Mouse (Mus musculus) embryonic facial prominence, embryonic 10.5 days (tissue): ENCODE results near the gene Eme1. TPM values are rescaled to one million over a fixed set of nuclear protein-coding genes. Genes with fewer than 3 reads are reported as not detected.
"Not testable (repeated sequence)": the region's sequence is repeated elsewhere in the genome, so short reads cannot be mapped to it uniquely, and the experiment has no call there.

Experiments used
- DNase-seq: peaks from one replicate; pipeline ENCODE4 v3.0.0-alpha.2; 2017; ENCODE audit warnings: low spot score
- H3K27ac ChIP-seq: fragments of 300-500 bp; sonication (generic); replicated peaks from 2 replicates; pipeline ENCODE4 v1.5.1; 2016; ENCODE audit warnings: mild to moderate bottlenecking
- H3K27me3 ChIP-seq: fragments of 300-500 bp; sonication (generic); replicated peaks from 2 replicates; pipeline ENCODE4 v1.6.1; 2016; ENCODE audit warnings: low read depth, mild to moderate bottlenecking; ENCODE audit not compliant: poor library complexity, severe bottlenecking
- H3K36me3 ChIP-seq: fragments of 300-500 bp; sonication (generic); replicated peaks from 2 replicates; pipeline ENCODE4 v1.6.1; 2016; ENCODE audit warnings: mild to moderate bottlenecking, moderate library complexity
- H3K4me1 ChIP-seq: fragments of 300-500 bp; sonication (generic); 2 replicates; pipeline ENCODE4 v1.6.1; 2016
- H3K4me3 ChIP-seq: fragments of 300-500 bp; sonication (generic); 2 replicates; pipeline ENCODE4 v1.5.1; 2016; ENCODE audit warnings: mild to moderate bottlenecking, moderate library complexity
- H3K9me3 ChIP-seq: fragments of 300-500 bp; sonication (generic); 2 replicates; pipeline ENCODE4 v1.6.1; 2016; ENCODE audit warnings: mild to moderate bottlenecking
- WGBS: fragments of 180-500 bp; shearing (Covaris S2); methylation state at CpG from one replicate; pipeline ENCODE4 v1.1.7; 2016; 5-methylcytosine and 5-hydroxymethylcytosine counted together
- polyA plus RNA-seq: library from polyadenylated mRNA; unstranded; fragments of >200 nt; fragmentation: Nextera tagmentation; extraction: Ambion mirVana; gene quantifications from 2 replicates; pipeline ENCODE4 v1.2.1, GENCODE M21; 2016

Eme1 gene
- 58.6 and 59.4 TPM in 2 replicates for polyA plus RNA-seq

DNA sequence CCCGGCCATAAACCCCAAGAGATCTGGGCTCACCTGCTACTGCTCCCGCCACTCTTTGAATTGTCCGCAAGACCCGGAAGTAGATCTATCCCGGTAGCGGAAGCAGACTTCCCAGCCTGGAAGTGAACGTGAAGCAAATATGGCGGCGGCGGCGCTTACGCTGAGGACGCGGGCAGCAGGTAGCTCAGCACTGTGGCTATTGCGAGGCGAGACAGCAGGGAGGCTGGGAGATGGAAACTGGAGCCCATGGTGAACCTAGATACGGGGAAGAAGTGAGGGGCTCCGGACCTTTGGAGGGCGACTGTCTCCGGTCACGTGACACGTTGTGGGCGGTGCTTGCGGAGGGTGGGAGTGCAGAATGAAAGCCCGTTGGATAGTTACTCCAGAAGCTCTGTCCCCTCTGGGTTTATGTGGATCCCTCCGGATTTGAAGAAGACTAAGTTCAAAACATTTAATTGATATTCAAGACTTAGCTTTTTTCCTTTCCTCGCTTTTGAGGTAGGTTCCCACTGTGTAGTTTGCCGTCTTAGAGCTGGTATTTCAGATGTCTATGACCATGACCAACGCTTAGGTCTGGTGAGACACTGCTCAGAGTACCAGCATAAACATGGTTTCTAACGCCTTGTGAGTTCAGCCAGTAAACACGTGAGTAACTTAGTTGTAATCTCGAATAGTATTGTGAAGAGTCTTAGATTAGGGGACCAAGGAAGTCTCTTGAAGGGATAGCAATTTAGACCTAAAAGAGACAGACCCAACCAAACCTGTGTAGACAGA is at the start of gene Eme1, which contains the start of gene Mrpl27:
TSS of gene Eme1 (minus strand) at position 302 of the 774 bp plus-strand sequence.
TSS of gene Mrpl27 (plus strand) at position 105 of the 774 bp plus-strand sequence.
- 1% methylated on average over 32 of the region's 32 CpGs for WGBS
- peak; percentile 86 for DNase-seq
- Histone ChIP-seq H3K9me3 (no peaks in the 10 kb centered on the region), H3K27me3 (no peaks in the 10 kb centered on the region), H3K27ac (peak within 1 kb of the TSS; percentile 97), H3K4me3 (peak within 1 kb of the TSS; percentile 77), H3K4me1 (peaks cover 25% of the 10 kb centered on the region), H3K36me3 (peaks cover 62% of the 10 kb centered on the region)

DNA sequence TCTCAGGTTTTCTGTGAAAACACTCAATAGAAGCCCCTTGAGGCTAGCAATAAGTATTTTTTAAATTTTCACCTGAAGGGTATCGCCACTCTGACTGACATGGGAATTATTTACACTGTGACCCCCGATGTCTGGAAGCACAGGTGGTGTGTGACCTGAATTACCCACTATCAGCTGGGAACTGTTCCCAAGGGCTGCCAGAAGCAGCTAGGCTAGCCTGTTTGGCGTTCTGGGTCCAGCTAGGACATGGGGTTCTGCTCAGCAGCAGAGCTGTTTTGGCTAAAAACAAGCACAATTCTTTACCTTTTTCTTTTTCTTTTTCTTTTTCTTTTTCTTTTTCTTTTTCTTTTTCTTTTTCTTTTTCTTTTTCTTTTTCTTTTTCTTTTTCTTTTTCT is 48.4 kb upstream of the Eme1 start:
- DNase-seq = no peak
- no peaks in the 10 kb centered on the region for H3K36me3 ChIP-seq
- no peaks in the 10 kb centered on the region for H3K9me3 ChIP-seq
- no peak overlapping the region for H3K27ac ChIP-seq
- H3K27me3 ChIP-seq = no peaks in the 10 kb centered on the region; the same call in 1 of the 2 replicates
- H3K4me1 ChIP-seq = peaks cover 28% of the 10 kb centered on the region
- no peak overlapping the region for H3K4me3 ChIP-seq
- WGBS = 54% methylated on average over 3 of the region's 3 CpGs

DNA sequence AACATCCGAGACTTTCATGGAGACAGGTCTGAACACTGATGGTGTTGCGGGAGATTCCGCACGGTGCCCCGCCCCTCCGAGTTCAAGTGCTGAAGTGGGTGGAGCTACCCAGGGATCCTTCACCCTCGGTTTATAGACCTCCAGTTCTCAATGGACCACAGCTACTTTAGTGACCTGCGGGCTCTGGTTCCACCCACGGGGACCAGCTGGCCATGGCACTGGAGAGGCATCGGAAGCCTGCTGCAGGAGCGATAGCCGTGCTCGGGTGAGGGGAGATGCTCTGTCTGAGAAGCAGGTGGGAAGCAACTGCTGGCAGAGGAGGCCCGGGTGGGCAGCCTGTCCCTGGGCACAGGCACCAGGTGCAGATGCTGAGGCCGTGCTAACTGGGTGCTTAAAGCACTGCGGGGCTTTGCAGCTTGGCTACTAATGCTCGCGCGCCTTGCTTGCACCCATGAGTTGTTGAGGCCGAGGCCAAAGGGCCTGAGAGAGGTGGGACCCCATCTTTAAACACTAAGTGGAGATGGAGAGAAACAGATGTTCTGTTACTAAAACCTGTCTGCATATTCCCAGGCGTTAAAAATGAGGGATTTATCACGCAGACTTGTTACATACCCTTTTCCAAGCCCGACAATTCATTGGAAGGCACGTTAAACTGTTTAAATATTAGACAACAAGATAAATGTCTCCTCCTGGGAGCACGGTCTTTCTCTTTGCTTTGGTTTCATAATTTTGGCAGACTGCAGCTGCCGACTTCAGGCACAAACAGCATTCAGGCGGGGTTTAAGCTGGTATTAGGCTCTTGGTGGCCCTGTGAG is 47.8 kb upstream of the Eme1 start:
- no peak for DNase-seq
- H3K4me1 ChIP-seq = peaks cover 28% of the 10 kb centered on the region
- no peaks in the 10 kb centered on the region for H3K36me3 ChIP-seq
- H3K9me3 ChIP-seq = no peaks in the 10 kb centered on the region
- no peaks in the 10 kb centered on the region; the same call in 1 of the 2 replicates for H3K27me3 ChIP-seq
- H3K27ac ChIP-seq = peak overlapping the region; percentile 63; the same call in 1 of the 2 replicates
- 68% methylated on average over 27 of the region's 27 CpGs for WGBS
- no peak overlapping the region for H3K4me3 ChIP-seq

DNA sequence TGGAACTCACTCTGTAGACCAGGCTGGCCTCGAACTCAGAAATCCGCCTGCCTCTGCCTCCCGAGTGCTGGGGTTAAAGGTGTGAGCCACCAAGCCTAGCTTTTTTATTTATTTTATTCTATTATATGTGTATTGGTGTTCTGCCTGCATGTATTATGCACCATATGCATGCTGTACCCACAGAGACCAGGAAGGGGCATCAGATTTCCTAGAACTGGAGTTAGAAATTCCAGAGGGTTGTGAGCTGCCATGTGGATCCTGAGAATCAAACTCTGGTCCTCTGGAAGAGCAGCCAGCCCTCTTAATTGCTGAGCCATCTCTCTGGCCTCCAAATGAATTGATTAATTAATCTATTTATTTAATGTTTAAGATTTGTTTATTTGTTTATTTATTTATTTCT is 45.6 kb upstream of the Eme1 start:
- WGBS = 93% methylated on average over 3 of the region's 3 CpGs
- no peak overlapping the region for H3K4me3 ChIP-seq
- H3K27me3 ChIP-seq = no peaks in the 10 kb centered on the region; the same call in 1 of the 2 replicates

DNA sequence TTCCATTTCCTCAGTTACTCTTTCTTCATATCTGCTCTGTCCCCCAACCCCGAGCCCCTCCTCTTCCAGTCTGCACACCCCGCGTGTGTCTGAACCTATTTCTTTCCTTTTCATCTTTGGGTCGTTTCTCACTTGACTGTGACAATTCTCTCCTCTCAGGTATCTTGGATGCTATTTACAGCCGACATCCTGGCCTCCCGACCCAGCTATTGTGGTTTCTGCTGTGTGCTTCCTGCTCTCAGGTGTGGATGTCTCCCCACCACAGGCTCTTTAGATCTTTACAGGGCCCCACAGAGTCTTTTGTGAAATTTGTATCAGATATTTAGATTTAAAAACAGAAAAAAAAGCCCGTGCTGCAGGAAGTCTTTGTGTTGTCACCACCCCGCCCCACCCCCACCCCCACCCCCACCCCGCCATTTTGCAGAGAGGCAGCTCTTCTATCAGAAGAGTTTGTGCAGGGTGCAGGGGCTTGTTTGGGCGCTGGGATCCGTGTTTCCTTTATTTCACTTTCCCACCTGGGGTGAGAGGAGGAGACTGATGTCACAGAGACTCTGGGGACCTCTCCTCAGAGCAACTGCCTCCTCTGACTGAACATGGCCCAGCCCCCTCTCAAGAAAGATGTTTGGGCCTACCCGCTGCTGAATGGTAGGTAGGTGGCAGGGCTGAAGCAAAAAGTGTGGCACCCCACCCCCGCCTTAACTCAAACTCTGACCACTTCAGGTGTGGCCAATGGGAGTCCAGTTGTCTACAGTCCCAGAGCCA is 44.1 kb upstream of the Eme1 start:
- H3K9me3 ChIP-seq = no peaks in the 10 kb centered on the region
- H3K4me1 ChIP-seq = peaks cover 27% of the 10 kb centered on the region
- peak overlapping the region; percentile 57; the same call in 1 of the 2 replicates for H3K27ac ChIP-seq
- H3K27me3 ChIP-seq = no peaks in the 10 kb centered on the region; the same call in 1 of the 2 replicates
- H3K36me3 ChIP-seq = no peaks in the 10 kb centered on the region
- WGBS = 47% methylated on average over 13 of the region's 13 CpGs
- DNase-seq = no peak
- H3K4me3 ChIP-seq = no peak overlapping the region

More for the DNA sequence above, 45.6 kb upstream of the Eme1 start:
- Histone ChIP-seq H3K4me1 (peaks cover 28% of the 10 kb centered on the region), H3K36me3 (no peaks in the 10 kb centered on the region), H3K27ac (no peak overlapping the region), H3K9me3 (no peaks in the 10 kb centered on the region)
- no peak for DNase-seq

DNA sequence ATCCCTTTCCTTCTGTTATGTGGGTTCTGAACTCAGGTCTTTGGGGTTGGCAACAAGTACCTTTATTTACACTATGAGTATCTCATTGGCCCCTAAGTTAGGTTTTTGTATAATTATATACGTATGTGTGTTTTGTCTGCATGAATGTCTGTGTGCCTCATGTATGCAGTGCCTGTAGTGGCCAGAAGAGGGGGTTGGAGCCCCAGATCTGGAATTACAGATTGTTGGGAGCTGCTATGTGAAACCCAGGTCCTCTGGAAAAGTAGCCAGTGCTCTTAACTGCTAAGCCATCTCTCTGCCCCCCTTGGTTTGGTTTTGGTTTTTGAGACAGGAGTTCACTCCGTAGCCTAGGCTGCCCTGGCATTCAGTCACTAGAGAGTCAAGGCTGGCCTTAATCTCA is 43.4 kb upstream of the Eme1 start:
- Histone ChIP-seq H3K27ac (no peak overlapping the region), H3K27me3 (no peaks in the 10 kb centered on the region; the same call in 1 of the 2 replicates), H3K36me3 (no peaks in the 10 kb centered on the region), H3K4me3 (no peak overlapping the region), H3K4me1 (peaks cover 23% of the 10 kb centered on the region), H3K9me3 (no peaks in the 10 kb centered on the region)
- 88% methylated on average over 2 of the region's 2 CpGs for WGBS
- no peak for DNase-seq

DNA sequence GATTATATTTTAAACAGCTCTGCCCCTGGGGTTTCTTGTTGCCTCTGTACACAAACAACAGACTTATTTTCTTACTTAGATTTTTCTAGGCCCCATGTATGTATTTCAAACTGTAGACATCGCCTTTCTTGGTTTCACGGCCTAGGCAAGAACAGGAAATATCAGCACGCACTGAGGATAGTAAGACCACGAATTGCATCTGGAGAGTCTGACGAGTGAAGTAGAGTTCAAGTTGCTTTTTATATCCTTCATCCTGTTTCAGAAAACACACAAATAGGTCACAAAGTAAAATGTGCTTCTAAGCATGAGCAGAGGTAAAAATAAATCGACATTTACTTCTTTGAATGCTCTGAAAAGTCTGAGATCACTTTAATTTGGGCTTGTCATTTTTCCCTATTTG is 41.7 kb upstream of the Eme1 start:
- no peaks in the 10 kb centered on the region for H3K36me3 ChIP-seq
- H3K27ac ChIP-seq = no peak overlapping the region
- H3K27me3 ChIP-seq = no peaks in the 10 kb centered on the region
- 82% methylated on average over 6 of the region's 6 CpGs for WGBS
- H3K4me3 ChIP-seq = no peak overlapping the region
- H3K9me3 ChIP-seq = no peaks in the 10 kb centered on the region
- DNase-seq = no peak
- peaks cover 7% of the 10 kb centered on the region for H3K4me1 ChIP-seq

DNA sequence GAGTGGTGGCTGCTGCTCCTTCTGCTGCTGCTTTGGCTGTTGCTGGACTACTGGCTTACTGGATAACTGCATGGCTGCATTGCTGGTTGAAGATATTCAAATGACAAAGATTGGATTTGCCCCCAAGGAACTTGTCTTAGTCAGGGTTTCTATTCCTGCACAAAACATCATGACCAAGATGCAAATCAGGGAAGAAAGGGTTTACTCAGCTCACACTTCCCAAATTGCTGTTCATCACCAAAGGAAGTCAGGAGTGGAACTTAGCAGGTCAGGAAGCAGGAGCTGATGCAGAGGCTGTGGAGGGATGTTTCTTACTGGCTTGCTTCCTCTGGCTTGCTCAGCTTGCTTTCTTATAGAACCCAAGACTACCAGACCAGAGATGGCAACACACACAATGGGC is 38.7 kb upstream of the Eme1 start:
- H3K9me3 ChIP-seq, H3K4me3 ChIP-seq, H3K27ac ChIP-seq, H3K4me1 ChIP-seq, H3K27me3 ChIP-seq, DNase-seq, H3K36me3 ChIP-seq: not testable (repeated sequence)

DNA sequence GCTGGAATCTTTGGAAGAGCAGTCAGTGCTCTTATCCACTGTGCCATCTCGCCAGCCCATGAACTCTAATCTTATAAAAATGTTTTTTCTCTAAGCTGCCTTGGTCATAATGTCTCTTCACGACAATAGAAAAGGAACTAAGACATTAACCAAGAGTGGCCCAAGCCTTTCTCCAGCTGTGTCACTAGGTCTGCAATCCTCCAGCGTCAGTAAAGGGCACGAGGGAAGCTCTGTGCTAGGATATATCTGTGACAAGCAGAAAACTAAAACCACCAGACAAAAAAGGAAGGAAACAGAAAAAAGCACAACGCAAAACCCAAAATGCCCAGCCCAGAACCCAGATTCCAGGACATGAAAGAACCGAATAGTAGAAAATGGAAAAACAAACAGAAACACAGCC is 33.4 kb upstream of the Eme1 start:
- Histone ChIP-seq H3K27ac (no peak overlapping the region), H3K4me3 (no peak overlapping the region), H3K36me3 (no peaks in the 10 kb centered on the region), H3K9me3 (no peaks in the 10 kb centered on the region), H3K4me1 (peaks cover 6% of the 10 kb centered on the region; the same call in 1 of the 2 replicates), H3K27me3 (no peaks in the 10 kb centered on the region)
- DNase-seq = no peak
- 85% methylated on average over 6 of the region's 6 CpGs for WGBS

DNA sequence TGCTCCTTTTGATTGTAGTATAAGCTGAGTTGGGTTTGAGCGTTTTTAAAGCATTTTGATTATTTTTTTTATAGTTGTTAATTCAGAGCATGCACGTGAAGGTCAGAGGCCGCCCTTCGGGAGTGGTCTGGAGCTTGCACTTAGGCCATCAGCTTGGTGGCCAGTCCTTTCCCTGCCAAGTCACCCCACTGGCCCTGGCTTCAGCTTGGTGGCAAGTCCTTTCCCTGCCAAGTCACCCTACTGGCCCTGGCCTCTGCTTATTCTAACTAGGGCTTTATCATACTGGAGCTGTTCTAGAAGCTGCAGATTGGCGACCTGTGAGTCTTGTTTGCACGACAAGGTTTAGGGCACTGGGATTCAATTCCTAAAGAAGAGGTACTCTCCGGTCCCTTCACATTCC is 28.7 kb upstream of the Eme1 start:
- 80% methylated on average over 7 of the region's 7 CpGs for WGBS
- H3K36me3 ChIP-seq = no peaks in the 10 kb centered on the region
- no peak for DNase-seq

DNA sequence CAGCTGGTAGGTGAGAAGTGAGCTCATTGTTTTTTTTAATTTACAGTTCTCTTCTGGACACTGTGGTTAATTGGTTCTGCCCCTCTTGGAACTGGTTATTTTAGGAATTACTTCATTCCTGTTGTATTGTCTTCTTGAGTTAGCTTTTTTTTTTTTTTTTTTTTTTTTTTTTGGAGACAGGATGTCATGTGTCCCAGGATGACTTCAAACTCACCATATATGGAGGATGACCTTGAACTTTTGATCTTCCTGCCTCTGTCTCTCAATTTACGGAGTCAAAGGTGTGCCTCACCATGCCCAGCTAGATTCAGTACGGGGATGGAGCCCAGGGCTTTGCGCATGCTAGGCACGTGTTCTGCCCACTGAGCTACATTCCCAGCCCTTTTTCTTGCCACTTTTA is 27.9 kb upstream of the Eme1 start:
- DNase-seq = no peak
- peaks cover 22% of the 10 kb centered on the region for H3K4me1 ChIP-seq
- H3K36me3 ChIP-seq = no peaks in the 10 kb centered on the region
- no peak overlapping the region for H3K4me3 ChIP-seq
- no peaks in the 10 kb centered on the region for H3K27me3 ChIP-seq
- WGBS = 77% methylated on average over 4 of the region's 4 CpGs
- H3K9me3 ChIP-seq = no peaks in the 10 kb centered on the region
- no peak overlapping the region for H3K27ac ChIP-seq

More for the DNA sequence above, 28.7 kb upstream of the Eme1 start:
- Histone ChIP-seq H3K27ac (no peak overlapping the region), H3K4me1 (peaks cover 15% of the 10 kb centered on the region), H3K27me3 (no peaks in the 10 kb centered on the region), H3K4me3 (no peak overlapping the region), H3K9me3 (no peaks in the 10 kb centered on the region)

DNA sequence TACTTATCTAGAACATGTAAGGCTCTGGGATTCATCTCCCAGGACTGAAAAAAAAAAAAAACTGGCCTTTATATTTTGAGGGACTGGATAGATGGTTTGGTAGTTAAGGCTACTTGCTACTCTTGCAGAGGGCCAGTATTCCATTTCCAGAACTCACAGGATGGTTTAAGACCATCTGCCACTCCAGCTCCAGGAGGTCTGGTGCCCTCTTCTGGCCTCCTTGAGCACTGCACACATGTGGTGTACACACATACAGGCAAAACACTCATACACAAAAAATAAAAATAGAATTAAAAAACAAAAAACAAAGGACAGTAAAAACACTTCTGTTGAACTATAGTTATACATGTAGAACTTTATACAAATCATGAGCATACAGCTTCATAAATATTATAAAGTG is 26.9 kb upstream of the Eme1 start:
- H3K27ac ChIP-seq = no peak overlapping the region
- no peaks in the 10 kb centered on the region for H3K27me3 ChIP-seq
- no peak overlapping the region for H3K4me3 ChIP-seq
- no peak for DNase-seq
- peaks cover 32% of the 10 kb centered on the region for H3K4me1 ChIP-seq
- no peaks in the 10 kb centered on the region for H3K36me3 ChIP-seq
- H3K9me3 ChIP-seq = no peaks in the 10 kb centered on the region
